Mouse (Mus musculus): ENCODE measurements around the gene Nppa.

- TF ChIP-seq POLR2A (IDR thresholded peaks at IDR 0.05; ENCODE audit: insufficient read length, low read depth) (no peak), USF1 (IDR thresholded peaks at IDR 0.05; ENCODE audit: low read depth) (no peak), MAX (IDR thresholded peaks at IDR 0.05; ENCODE audit: low read depth) (no peak), CEBPB (IDR thresholded peaks at IDR 0.05; ENCODE audit: insufficient read depth, poor library complexity, severe bottlenecking) (no peak), POLR2AphosphoS2 (IDR thresholded peaks at IDR 0.05; ENCODE audit: insufficient read length, low read depth) (no peak), MYOG (IDR thresholded peaks at IDR 0.05; ENCODE audit: control insufficient read depth in 1 of 3, insufficient read depth in 1 of 3, insufficient read length in 2 of 3, low read depth in 2 of 3) (no peak), E2F4 (IDR thresholded peaks at IDR 0.05; ENCODE audit: insufficient read depth) (no peak), TCF12 (IDR thresholded peaks at IDR 0.05; ENCODE audit: insufficient read depth, poor library complexity, severe bottlenecking) (no peak), SRF (IDR thresholded peaks at IDR 0.05; ENCODE audit: control insufficient read depth, insufficient read length, low read depth) (no peak), MYOD1 (IDR thresholded peaks at IDR 0.05; ENCODE audit: control insufficient read depth in 1 of 3, insufficient read length in 2 of 3, low read depth in 2 of 3) (no peak), TCF3 (IDR thresholded peaks at IDR 0.05; ENCODE audit: insufficient read length, low read depth) (no peak)
These were observed 46.0 kb downstream of the Nppa start for GRCm38 (mm10) chr4:148046450-148047031.
